Mouse (Mus musculus) left cerebral cortex, postnatal 4 days (tissue): ENCODE results near the gene Gsto2. TPM values are rescaled to one million over a fixed set of nuclear protein-coding genes. Genes with fewer than 3 reads are reported as not detected.

ENCODE experiments used
- DNase-seq: peaks from one replicate; pipeline ENCODE4 v3.0.0-alpha.2; 2022
- intact Hi-C: fragments of 180-260 bp; cut with DNase I; formaldehyde crosslinking; loops from one replicate; pipeline ENCODE4 v1.15.1; 2025
- microRNA-seq: library from miRNA; unstranded; fragments of <30 nt; microRNA quantifications from one replicate; pipeline ENCODE4 v1.2.0, GENCODE M21; 2022
- total RNA-seq, 2 experiments: library from RNA; stranded (reverse); gene quantifications; 2 replicates each; pipeline ENCODE4 v1.2.3; 2021

The Gsto2 gene
- total RNA-seq, 2 experiments from 2014 or later = 0.78 to 0.93 TPM

GRCm38 (mm10) chr19:47915251-47915650 is 49.9 kb downstream of the Gsto2 start:
- no peak for DNase-seq
- intact Hi-C loops = no loop called here

- intact Hi-C loops = no loop called here
Observed at GRCm38 (mm10) chr19:47917396-47917795, 52.1 kb downstream of the Gsto2 start.

GRCm38 (mm10) chr19:47918016-47918415 is 52.7 kb downstream of the Gsto2 start:
- intact Hi-C loops = no loop called here
- no peak for DNase-seq

More at GRCm38 (mm10) chr19:47917396-47917795, 52.1 kb downstream of the Gsto2 start:
- DNase-seq = no peak

GRCm38 (mm10) chr19:47918455-47919101 is 53.2 kb downstream of the Gsto2 start:
- no peak for DNase-seq
- intact Hi-C loops = no loop called here

GRCm38 (mm10) chr19:47919126-47919965 is 54.0 kb downstream of the Gsto2 start, which contains the start of the genes Cfap43 and Itprip:
Cfap43 (minus strand) TSS chr19:47919287.
Itprip (minus strand) TSS chr19:47919299.
- DNase-seq = peak; percentile 68
- intact Hi-C loops = no loop called here

GRCm38 (mm10) chr19:47919966-47920375 is 54.6 kb downstream of the Gsto2 start:
- DNase-seq = no peak
- intact Hi-C loops = no loop called here

GRCm38 (mm10) chr19:47925819-47926218 is 60.5 kb downstream of the Gsto2 start:
- DNase-seq = no peak
- intact Hi-C loops = no loop called here

- no peak for DNase-seq
- intact Hi-C loops = no loop called here
Observed at GRCm38 (mm10) chr19:47927032-47927431, 61.7 kb downstream of the Gsto2 start.

- no peak for DNase-seq
- intact Hi-C loops = no loop called here
Observed at GRCm38 (mm10) chr19:47929043-47929442, 63.7 kb downstream of the Gsto2 start.

- intact Hi-C loops = loop anchor here (2.0 kb wide), 1 partner anchor 49 kb away; no protein-coding TSS in a partner anchor
- DNase-seq = peak; percentile 15
Observed at GRCm38 (mm10) chr19:47931982-47932638, 66.8 kb downstream of the Gsto2 start.

- no peak for DNase-seq
- intact Hi-C loops = no loop called here
Observed at GRCm38 (mm10) chr19:47934146-47934545, 68.8 kb downstream of the Gsto2 start.

GRCm38 (mm10) chr19:47934636-47935238 is 69.4 kb downstream of the Gsto2 start:
- DNase-seq = no peak
- intact Hi-C loops = no loop called here

- no peak for DNase-seq
- intact Hi-C loops = no loop called here
Observed at GRCm38 (mm10) chr19:47935530-47935929, 70.2 kb downstream of the Gsto2 start.

Small RNAs within 50 kb of the gene (microRNA-seq; reads per million reads assigned to microRNA genes)
- not detected for gene Gm22240

Other genes starting within 250 kb of the Gsto2 start
- gene Col17a1, start 173.4 kb upstream of the Gsto2 start, total RNA-seq = under 1 TPM; 0.18 to 0.48 TPM
- gene Sfr1, start 133.9 kb upstream of the Gsto2 start, total RNA-seq = 100 to 1,000 TPM; 121 to 129 TPM
- gene Gsto1, start 10.6 kb upstream of the Gsto2 start, total RNA-seq = 10 to 100 TPM; 88.3 to 91.0 TPM
- gene Cfap43, start 53.8 kb downstream of the Gsto2 start, total RNA-seq = 1 to 10 TPM; 1.2 to 1.7 TPM
- 1 to 10 TPM; 2.3 to 2.8 TPM for gene Itprip, start 53.8 kb downstream of the Gsto2 start, total RNA-seq
- gene Cfap58, start 72.1 kb downstream of the Gsto2 start, total RNA-seq = under 1 TPM; 0.36 to 0.77 TPM